Mouse (Mus musculus) kidney, adult 9 months (tissue): ENCODE measurements around the gene Pla2g3.

Experiments used
- DNase-seq: peaks from one replicate; pipeline ENCODE4 v3.0.0; 2022

The Pla2g3 gene

DNA sequence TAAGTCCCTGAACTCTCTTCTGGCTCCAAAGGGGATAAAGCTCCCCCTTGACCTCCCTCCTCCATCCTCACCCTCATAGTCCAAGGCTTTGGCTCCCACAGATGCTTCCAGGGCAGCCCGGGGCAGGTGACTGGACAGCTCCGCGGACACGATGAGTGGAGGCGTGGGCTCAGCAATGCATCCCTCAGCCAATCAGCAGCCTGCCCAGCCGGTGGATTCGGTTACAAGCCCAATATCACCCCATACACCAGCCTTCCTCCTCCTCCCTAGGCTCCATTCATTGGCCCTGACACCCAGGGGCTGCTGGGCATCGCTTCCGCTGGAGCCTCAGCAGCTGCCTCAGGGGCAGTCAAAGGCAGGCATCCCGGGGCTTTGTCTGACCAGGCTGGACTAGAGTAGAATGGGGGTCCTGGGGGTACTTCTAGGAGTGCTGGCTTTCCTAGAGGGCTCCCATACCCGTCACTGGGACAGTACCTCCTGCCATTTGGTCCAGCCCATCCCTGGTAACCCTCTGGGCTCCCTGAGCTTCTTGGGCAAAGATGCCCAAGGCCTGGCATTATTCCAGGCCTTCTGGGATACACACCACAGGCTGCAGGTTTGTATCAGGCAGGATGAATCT is at the start of gene Pla2g3:
Pla2g3 (plus strand) TSS at position 333 of the 619 bp plus-strand sequence.
- no peak for DNase-seq

DNA sequence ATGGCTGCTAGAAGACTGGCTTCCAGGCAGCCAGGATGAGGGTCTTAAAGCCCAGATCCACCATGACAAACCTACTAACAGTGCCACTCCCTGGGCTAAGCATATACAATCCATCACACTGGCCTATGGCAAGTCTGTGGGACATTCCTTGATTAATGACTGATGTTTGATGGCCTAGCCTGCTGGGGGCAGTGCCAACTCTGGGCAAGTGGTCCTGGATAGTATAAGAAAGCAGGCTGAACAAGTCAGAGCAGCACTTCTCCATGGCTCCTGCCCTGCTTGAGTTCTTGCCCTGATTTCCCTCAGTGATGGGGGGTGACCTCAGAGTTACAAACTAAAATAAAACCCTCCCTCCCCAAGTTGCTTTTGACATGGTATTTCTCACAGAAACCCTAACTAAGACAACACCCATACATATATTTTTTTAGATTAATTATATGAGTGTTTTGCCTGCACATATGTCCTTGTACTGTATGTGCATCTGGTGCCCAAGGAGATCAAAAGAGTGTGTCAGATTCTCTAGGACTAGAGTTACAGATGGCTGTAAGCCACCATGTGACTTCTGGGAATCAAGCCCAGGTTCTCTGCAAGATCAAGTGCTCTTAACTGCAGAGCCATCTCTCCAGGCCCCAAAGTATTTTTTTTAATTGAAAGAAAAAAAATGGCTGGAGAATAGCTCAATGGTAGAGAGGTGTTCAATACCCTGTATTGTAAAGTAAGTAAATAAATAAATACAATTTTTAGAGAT is 46.2 kb upstream of the Pla2g3 start:
- peak; percentile 41 for DNase-seq

DNA sequence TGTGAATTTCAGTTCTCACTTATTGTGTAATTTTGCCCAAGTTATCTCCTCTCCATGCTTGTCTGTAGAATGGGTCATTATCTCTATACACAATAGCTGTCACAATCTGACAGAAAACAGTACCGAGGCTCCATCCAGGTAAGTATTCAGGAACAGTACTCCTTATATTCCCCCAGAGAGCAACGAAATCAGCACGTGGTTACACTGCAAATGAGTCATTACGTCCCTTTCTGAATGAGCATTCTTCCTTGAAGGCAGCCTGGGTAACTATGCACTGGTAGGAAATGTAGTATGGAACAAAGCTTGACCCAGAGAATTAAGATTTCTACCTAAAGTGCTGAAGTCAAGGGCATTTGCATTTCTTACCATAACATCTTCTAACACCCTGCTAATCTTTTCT is 45.4 kb upstream of the Pla2g3 start:
- no peak for DNase-seq

DNA sequence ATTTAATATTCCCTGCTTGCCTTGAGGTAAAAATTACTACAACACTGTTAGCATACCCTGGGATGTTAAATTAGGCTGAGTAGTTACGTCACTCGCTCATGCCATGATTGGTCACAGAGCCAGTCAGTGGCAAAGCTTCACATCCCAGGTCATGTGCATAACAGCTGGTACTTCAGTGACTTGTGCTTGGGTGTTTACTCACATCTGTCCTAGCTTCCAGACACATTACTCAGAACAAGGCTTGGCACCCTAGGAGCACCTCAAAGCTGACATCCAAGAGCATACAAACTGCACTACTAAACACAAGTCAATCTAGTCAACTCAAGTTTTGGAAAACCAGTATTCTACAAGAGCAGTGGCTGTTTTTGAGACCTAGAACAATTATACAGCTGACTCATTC is 45.0 kb upstream of the Pla2g3 start:
- DNase-seq, result no peak

DNA sequence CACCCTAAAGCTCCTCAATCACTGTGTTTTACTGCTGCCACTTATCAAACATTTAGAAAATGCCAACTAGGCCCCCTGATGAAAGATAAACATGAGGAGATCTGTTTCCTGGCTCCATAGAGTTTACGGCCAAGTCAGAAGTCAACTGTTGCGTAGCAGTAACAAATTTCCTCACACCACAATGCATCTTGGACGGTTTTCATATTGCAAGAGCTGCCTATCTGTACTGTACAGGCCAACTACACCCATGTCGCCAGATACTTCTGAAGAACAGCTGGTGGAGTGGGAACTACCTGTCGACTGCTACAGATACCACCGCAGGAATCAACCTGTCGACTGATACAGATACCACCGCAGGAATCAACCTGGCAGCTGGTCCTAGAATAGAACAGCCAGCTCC is 43.2 kb upstream of the Pla2g3 start:
- no peak for DNase-seq

DNA sequence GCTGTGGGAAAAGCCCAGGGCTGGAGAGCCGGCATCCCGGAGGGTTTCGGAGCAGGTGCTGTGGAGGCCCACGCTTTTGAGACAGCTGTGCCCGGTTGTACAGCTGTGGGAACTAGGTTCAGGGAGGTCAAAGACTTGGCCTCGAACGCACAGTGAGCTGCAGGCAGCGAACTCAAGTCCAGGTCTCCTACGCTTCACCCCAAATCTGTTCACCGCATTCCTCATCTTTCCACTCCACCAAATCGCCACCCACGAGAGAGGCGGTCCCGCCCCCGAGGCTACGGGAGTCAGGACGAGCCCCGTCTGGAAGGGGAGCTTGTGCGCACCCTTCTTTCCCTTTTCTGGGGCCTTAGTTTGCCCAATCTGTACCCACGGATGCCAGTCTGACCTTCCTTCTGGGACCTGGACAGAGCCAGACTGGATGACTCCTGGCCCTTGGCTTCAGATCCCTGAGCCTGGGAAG is 36.4 kb upstream of the Pla2g3 start:
- DNase-seq, result no peak

DNA sequence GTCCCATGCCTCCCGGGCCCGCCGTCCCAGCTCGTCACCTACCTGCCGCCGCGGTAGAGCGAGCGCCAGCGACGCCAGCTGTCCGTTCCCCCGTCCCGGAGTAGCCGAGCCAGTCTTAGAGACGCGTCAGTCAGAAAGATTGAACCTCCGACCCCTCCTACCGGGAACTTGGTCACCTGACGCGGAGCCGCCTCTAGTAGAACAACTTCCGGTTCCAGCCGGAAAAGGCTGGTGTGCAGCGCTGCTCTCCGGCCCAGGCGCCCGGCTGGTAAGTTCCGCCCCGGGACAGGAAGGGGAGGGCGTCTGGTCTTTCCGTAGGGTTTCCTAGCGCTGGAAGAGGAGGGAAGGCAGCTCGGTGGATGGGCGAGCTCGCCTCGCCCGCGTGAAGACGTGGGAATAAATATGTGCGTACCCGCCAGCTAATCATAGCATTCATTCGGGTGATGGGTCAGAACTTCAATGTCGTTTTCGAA is 35.9 kb upstream of the Pla2g3 start, which contains the start of gene Rnf185:
Rnf185 (minus strand) TSS at position 197 of the 473 bp plus-strand sequence.
- peak; percentile 96 for DNase-seq

DNA sequence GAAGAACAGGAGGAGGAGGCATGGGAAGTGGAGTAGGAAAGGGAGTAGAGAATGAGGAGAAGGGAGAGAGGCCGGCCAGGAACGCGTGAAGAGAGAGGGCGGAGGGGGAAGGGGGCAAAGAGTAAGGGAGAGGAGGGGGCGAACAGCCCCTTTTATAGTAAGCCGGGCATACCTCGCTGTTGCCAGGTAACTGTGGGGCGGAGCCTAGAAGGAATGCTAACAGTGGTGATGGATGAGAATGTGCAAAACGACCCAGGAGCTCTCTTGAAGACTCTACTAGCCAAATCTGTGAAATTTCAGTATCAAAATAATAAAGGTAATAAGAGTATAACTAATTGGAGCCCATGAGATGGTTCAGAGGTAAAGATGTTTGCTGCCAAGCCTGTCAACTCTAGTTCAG is 35.3 kb upstream of the Pla2g3 start:
- peak; percentile 43 for DNase-seq

DNA sequence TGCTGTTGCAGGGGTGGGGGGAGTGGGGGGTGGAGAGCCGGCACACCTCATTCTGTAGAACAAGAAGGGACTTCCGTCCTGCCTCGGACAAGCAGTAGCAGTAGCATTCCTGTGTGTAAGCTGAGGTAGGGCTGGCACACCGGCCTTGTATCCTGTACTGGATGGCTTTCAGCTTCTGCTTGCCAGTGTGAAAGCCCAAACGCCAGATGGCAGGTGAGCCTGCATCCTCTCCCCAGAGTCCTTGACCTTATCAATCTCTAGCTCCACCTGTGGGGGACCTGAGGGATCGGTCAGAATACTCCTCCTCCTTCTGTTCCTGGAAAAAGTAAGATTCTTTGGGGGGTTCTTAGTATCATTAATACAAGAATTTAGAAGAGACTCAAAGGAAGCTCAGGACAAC is 34.6 kb upstream of the Pla2g3 start:
- peak; percentile 48 for DNase-seq

DNA sequence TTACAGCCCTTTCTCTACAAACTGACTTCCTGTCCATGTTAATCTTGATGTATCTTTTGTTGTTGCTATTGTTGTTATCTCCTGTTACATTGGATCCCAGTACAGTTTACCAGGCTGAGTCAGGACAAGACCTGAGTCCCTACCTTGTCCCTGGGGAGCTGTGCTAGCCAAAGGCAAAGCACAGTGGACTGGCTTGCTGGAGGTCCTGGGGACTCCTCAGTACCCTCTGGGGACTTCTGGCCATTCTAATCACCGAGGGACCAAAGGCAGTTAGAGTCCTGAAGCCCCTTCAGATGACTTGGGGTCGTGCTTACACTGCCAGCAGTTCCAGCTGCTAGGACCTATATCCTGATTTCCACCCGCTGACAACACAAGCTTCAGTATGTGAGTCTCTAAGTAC is 33.6 kb upstream of the Pla2g3 start:
- DNase-seq, result no peak

DNA sequence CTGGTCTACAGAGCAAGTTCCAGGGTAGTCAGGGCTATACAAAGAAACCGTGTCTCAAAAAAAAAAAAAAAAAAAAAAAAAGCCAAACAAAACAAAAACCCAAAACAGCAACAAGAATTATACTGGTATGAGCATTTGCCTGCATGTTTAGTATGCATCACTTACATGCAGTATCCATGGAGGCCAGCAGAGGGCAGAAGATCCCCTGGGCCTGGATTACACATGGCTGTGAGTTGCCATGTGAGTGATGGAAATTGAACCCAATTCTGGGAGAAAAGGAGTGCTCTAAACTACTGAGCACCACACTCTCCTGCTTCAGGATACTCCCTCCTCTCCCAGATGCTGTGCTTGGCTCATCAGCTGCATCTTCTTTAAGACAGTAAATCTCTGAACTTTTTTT is 31.7 kb upstream of the Pla2g3 start:
- DNase-seq, result peak; percentile 86

DNA sequence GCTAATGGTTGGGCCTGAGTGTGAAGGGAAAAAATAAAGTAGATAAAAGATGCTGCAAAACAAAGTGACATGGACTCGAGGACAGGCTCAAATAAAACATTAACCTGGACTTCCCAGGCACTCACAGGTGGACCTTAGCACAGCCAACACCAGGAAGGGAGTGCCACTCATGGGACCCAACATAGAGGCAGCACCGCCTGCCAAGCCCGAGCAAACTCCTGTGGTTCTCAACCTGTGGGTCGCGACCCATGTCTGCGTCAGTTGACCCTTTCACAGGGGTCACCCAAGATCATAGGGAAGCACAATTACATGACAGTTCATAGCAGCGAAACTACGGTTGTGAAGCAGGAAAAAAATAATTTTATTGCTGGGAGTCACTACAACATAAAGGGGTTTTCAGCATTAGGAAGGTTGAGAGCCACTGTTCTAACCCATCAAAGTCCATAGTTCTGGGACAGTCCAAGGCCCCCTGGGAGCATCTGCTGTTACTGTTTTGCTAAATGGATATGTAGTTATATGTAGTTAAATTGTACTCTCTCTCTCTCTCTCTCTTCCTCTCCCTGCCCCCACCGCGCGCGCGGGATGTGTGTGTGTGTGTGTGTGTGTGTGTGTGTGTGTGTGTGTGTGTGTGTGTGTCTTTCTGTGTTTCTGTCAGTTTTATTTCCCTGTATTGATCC is 29.5 kb upstream of the Pla2g3 start:
- DNase-seq, result peak; percentile 83

DNA sequence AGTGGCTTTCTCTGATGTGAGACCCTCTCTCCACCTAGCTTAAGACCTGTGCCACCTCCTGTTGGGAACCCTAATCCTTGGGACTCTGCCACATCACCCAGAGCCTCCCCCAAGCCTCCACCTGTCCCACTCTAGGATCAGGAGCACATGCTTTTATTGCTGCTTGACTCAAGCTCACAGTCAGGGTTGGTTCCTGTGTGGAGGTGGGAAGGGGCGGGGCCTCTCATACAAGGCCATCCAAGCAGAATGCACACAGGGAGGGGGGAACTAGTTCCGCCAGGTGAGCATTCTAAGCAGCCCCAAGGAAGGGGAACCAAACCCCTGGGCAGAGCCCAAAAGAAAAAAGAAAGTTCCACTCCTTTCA is 29.0 kb upstream of the Pla2g3 start:
- DNase-seq, result peak; percentile 51

DNA sequence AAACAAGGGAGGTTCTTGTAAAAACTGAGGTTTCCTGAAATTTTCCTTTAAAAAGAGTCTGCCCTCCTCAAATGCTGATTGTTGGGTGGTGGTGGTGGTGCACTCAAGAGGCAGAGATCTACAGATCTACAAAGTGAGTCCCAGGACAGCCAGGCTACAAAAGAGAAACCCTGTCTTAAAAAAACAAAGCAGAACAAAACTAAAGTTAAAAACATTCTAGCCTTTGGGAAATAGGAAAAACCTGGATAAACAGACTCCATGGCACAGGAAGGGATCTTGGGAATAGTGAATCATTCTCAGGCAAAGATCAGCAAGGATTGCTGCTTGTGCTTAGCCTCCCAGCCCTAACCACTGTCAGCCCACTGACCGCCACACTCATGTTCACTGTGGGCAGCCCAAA is 25.2 kb upstream of the Pla2g3 start:
- no peak for DNase-seq

DNA sequence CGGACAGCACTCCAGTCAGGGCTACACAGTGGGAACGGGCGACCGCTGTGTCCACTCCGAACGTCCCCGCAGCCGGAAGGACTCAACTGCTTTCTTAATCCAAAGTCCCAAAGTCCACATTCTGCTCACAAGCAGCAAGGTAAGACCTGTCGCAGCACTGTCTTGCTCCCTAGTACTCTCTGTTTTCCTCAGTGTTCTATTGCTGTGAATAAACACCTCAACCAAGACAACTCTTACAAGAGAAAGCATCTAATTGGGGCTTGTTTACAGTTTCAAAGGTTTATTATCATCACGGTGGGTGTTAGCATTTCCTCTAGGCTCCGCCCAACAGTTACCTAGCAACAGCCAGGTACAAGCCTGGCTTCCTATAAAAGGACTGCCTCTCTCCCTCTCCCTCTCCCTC is 16.6 kb upstream of the Pla2g3 start:
- DNase-seq, result peak; percentile 76

DNA sequence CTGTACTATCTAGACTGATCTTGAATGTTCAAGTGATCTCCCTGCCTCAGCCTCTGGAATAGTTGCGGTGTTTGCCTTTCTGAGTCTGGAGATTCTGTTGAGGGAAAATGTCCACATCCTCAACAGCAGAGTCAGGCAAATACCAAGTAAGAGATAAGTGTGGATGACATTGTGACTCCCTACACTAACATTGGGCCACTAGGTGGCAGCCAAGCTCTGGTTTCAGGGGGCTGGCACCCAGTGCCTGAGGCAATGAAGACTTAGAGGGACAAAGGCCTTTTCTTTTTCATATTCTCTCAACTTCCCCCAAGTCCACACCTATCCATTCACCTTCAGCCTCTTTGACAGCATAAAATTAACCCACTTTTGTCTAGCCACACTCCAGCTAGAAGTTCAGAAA is 15.6 kb upstream of the Pla2g3 start:
- DNase-seq, result peak; percentile 89

DNA sequence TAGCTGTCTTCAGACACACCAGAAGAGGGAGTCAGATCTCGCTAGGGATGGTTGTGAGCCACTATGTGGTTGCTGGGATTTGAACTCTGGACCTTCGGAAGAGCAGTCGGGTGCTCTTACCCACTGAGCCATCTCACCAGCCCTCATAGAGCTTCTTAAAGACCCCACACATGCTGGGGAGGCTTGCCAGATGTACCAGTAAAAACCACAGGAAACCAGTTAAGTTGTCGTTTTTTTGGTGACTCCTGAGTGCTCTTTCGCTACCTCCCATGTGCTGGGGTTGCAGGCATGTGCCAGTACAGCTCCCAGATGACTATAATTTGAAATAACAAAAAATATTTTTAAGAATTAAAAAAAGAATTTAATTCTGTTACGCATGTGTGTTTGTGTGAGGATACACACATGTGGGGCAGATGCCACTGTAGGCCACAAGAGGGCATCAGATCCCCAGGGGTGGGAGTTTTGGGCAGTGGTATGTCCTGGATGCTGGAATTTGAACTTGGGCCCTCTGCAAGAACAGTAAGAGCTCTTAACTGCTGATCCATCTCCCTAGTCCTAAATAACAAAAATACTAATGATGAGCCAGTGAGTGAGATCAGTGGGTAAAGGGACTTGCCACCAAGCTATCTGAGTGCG is 13.5 kb upstream of the Pla2g3 start:
- peak; percentile 64 for DNase-seq

DNA sequence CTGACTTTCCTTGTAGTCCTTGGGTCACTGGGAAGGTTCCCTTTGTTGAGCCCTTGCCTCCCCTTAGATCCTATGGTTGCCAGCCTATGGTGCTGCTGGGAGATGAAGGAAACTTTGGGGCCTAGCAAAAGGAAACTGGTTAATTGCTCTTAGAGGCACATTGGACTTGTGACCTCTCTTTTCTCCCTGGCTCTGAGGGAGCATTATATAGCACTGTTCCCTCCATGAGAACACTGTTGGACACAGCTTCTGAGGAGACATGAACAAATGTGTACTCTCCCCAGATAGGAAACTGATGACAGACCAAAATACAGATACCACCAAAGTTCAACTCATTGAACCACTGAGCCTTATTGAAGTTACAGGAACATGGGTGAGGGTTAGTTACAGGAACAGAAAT is 12.6 kb upstream of the Pla2g3 start:
- DNase-seq, result no peak

DNA sequence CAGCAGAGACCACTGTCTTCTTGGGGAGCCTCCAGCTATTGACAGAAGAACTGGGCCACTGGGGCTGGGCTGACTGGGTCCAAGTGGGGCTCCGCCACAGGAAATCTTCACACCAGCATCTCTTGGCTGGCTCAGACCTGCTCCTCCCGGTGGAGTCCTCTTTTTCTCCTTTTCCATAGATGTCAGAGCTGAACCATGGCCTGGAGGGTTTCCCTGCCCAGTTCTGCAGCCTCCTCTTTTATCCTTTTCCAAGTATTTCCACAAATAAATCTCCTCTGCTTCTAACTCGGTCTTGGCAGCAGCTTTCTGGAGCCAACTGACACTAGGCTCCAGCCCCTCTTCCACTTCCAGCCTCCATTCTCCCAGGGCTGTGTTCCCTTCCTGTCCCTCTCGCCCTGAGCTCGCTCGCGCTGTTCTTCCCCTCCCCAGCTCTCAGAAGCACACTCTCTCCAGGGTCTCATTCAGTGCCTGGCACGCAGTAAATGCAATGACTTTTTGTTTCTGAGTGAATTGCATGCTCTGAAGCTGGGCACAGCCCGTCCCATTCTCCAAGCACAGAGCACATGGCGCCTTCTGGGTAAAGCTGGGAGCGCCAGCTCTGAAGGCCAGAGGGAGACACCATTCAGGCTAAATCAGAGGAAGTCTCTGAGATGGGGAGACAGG is 4.0 kb upstream of the Pla2g3 start:
- no peak for DNase-seq

DNA sequence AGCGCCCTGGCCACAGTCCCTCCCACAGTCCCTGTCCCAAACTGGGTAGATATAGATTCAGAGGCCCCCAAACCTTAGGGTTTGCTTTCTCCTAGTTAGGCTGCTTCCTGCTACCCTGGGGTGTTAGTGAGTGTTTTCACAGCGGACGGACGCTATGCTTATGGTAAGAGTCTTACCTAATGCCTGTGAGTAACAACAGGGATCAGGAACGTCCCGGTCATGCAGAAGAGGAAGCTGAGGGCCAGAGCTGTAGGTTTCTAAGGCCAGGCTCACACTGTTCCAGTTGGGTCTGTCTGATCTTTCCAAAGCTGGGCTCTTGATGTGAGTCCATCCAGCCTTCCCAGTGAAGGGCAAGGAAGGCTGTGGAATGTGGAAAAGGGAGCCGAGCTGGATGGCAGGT is 1.7 kb upstream of the Pla2g3 start:
- no peak for DNase-seq

DNA sequence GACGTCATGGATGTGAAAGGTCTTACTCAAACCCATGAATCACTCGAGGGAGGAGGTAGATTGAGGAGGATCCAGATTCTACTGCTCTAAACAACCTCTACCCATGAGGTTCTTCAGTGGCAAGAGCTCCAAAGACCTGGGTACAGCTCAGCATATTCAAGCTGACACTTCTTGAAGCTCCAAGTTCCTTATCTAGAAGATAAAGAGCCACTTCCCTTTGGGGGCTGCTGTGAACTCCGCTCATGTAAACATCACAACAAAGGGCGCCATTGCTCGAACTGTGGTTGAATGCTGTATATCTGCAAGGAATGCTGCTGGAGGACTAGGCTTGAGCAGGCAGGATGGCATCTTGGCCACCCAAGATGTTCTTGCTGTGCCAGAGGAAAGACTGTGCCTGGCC is 952 bp downstream of the Pla2g3 start:
- no peak for DNase-seq

DNA sequence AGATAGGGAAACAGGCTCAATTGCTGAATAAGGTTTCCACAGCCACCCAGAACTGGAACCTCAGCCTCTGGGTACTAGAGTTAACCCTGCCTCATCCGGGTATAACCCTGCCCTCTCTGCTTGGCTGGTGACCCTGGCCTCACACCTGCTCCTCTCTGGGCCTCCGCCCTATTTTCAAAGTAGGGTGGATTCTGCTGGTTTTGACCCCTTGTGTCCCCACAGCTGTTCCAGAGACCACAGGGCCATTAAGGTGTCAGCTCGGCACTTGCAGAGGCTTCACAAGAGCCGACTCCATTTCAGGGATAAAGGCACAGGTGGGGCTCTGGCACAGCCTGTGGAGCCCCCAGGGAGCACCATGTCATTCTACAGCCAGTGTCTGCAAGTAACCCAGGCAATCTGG is 4.7 kb downstream of the Pla2g3 start:
- DNase-seq, result no peak

DNA sequence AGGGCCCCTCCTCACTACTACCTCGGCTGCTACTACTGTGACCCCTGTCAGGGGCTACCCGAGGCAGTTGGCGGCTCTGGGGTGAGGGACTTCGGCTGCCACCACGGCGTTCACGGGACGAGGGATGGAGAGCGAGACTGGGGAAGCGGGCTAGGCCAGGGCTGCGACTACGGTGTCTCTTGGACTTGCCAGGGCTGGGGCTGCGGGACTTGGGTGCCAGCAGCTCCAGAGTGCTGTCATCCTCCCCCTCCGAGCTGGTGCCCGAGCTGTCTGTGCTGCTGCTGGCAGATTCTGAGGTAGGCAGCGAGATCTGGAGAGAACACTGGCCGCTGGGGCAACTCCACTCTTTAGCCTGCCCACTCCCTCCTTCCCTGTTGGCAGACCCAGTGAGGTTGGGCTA is 6.8 kb downstream of the Pla2g3 start:
- no peak for DNase-seq
